Mouse (Mus musculus) adrenal gland, postnatal 4 days (tissue): ENCODE data around the gene Pla2g3. TPM values are rescaled to one million over a fixed set of nuclear protein-coding genes. Genes with fewer than 3 reads are reported as not detected.

ENCODE experiments used
- DNase-seq, 2 experiments: peaks; one replicate each; pipeline ENCODE4 v3.0.0; 2021 to 2022; ENCODE audit warnings: low spot score in 2 of 2, mixed read lengths in 2 of 2
- total RNA-seq, 2 experiments: library from RNA; stranded (reverse); gene quantifications; 2 replicates each; pipeline ENCODE4 v1.2.3; 2021

Gene Pla2g3
- total RNA-seq, 2 experiments from 2014 or later, result 0.20 to 0.22 TPM

DNA sequence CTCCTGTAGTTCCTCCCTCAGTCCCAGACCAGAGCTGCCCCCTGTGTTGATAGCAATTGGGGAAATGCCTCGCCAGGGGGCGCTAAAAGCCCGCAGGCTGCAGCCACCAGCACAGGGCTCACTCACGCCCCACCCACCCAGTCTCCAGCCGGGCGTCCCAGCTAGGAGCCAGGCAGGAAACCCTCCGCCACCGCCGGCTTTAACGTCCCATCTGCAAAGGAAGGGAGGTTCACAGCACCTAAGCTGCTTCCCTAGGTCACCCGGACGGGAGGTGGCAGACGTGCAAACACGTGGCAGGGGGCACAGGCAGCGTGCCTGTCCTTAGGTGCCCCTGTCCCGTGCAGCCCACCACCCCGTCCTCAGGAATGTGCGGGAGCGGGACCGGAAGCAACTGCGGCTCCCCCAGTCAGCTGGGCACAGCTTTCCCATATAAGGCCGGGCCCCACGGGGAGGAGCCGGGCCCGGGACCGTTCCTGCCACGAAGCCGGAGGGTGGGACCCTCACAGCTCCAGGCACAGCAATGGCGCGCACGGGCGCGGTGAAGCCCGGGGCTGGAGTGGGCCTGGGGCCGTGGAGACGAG lies 47.4 kb downstream of the Pla2g3 start:
- peak; percentile 94 to 97 for DNase-seq

GRCm38 (mm10) chr11:3536082-3536481 lies 48.0 kb downstream of the Pla2g3 start:
- DNase-seq, result no peak

- no peak for DNase-seq
Observed at GRCm38 (mm10) chr11:3536745-3537333, 48.8 kb downstream of the Pla2g3 start.

- DNase-seq, result no peak
Observed at GRCm38 (mm10) chr11:3537711-3538110, 49.6 kb downstream of the Pla2g3 start.

GRCm38 (mm10) chr11:3538341-3538740 lies 50.3 kb downstream of the Pla2g3 start:
- no peak for DNase-seq

- DNase-seq, result peak; percentile 70 to 77
Observed at GRCm38 (mm10) chr11:3539111-3539825, 51.2 kb downstream of the Pla2g3 start.

DNA sequence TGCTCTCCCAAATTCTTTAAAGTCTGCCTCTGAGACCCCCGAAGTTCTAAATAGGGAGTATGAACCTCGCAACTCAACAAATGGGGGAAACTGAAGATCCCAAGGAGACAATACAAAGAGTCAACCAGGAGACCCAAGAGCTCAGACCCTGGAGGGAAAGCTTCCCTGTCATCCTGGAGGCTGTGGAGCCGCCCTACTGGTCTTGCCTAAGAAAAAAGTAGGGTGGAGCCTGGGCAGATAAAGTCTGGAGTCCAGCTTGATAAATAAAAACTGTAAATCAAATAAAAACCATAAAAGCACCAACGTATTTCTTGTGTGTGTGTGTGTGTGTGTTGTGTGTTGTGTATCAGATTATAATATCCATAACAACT lies 51.7 kb downstream of the Pla2g3 start:
- DNase-seq, result no peak

DNA sequence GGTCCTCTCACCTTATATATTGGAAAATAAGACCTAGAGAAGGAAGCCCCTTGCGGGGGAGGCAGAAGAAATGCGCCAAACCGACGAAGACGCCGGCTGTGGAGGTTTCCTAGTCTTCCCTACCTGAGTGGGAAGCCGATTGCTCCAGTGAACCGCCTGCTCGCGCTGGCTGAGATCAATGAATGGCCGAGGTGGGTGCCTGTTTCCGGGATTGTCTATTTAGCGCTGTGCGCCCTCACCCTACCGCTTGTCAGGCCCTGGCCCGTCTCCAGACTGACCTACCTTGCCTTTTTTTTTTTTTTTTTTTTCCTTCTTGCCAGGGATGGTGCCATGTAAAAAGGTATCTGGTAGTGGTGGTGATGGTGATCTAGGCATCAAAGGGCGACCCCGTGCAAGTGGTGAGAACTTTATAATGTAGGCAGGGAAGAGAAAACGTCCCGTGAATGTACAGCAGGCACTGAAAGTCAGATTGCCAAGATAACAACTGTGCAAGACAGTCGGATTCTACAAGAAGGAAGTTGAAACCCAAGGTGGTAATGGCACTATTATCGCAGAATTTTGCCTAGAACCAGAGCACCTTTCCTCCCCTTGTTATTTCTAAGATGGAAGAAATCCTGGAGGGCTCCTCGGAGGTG lies 52.5 kb downstream of the Pla2g3 start, which contains the start of gene Smtn:
Gene Smtn, minus strand, starts transcription at position 162 of the 635 bp plus-strand sequence.
- DNase-seq, result no peak

- no peak for DNase-seq
Observed at GRCm38 (mm10) chr11:3541932-3542331, 53.8 kb downstream of the Pla2g3 start.

GRCm38 (mm10) chr11:3543001-3543400 lies 54.9 kb downstream of the Pla2g3 start:
- no peak for DNase-seq

- no peak for DNase-seq
Observed at GRCm38 (mm10) chr11:3544409-3544808, 56.3 kb downstream of the Pla2g3 start.

DNA sequence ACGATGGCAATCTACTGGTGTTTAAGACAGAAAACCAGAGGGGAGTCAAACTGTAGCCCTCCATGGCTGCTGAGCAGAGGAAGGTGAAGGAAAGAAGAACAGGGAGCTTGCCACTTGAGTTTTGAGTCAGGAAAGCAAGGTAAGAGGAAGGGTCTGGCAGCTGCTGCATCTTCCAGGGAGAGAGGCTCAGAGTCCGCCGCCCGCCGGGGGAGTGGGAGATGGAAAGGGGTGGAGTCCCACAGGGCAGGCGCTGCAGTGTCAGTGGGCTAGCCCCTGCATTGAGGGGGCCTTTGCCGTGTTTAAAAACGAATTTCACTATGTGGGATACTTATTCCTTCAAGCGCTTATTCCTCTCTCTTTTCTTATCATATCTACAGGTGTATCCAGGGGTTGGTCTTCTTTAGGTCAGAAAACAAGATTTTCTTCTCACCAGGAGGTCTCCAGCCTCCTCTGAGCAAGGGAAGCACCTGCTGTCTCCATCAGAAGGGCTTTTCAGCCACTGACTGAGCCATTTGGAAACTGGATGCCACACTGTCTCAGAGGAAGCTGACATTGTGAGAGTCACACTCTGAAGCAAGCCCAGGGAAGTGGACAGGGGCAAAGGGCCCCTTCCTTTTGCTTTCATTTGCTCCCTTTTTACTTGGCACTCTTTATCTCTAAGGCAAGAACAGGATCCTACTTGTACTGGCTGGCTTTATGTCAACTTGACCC lies 57.6 kb downstream of the Pla2g3 start:
- DNase-seq, result no peak

DNA sequence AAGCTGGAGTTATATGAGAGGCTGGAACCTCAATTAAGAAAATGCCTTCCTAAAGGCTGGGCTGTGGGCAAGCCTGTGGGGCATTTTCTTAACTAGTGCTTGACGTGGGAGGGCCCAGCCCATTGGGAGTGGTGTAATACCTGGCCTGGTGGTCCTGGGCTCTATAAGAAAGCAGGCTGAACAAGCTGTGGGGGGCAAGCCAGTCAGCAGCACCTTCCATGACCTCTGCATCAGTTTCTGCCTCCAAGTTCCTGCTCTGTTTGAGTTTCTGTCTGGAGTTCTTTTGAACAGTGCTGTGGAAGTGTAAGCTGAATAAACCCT lies 58.1 kb downstream of the Pla2g3 start:
- DNase-seq, result no peak

DNA sequence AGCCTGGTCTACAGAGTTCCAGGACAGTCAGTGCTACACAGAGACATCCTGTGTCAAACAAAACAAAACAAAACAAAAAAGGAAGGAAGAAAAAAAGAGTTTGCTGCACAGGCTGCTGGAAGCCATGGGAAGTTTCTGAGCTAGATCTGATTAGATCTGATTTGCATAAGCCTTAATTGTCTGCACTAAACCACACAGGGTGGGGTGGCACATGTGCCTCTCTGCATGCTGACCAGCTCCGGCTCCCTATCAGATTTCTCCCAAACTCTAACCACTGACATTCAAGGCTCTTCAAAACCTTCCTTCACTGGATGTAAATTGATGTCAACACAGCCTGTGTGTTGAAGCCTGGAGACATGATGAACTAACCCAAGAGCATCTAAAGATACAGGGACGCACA lies 59.0 kb downstream of the Pla2g3 start:
- DNase-seq, result no peak

- no peak for DNase-seq
Observed at GRCm38 (mm10) chr11:3547969-3548368, 59.9 kb downstream of the Pla2g3 start.

- DNase-seq, result no peak
Observed at GRCm38 (mm10) chr11:3548564-3549295, 60.6 kb downstream of the Pla2g3 start.

Other genes starting within 250 kb of the Pla2g3 start
- gene Drg1, start 221.9 kb upstream of the Pla2g3 start, total RNA-seq, result 100 to 1,000 TPM; 116 to 117 TPM
- gene Patz1, start 199.4 kb upstream of the Pla2g3 start, total RNA-seq, result 10 to 100 TPM; 67.7 to 72.5 TPM
- 10 to 100 TPM; 31.9 to 32.2 TPM for gene Pik3ip1, start 157.9 kb upstream of the Pla2g3 start, total RNA-seq
- 10 to 100 TPM; 42.8 to 44.0 TPM for gene Limk2, start 79.1 kb upstream of the Pla2g3 start, total RNA-seq
- 10 to 100 TPM; 33.7 to 35.6 TPM for gene Rnf185, start 35.9 kb upstream of the Pla2g3 start, total RNA-seq
- gene Inpp5j, start 16.5 kb downstream of the Pla2g3 start, total RNA-seq, result 1 to 10 TPM; 1.8 to 2.2 TPM
- 10 to 100 TPM; 50.1 to 58.0 TPM for gene Selenom, start 26.4 kb downstream of the Pla2g3 start, total RNA-seq
- gene Smtn, start 52.3 kb downstream of the Pla2g3 start, total RNA-seq, result 10 to 100 TPM; 72.9 to 75.1 TPM
- 10 to 100 TPM; 57.1 to 68.6 TPM for gene Morc2a, start 160.9 kb downstream of the Pla2g3 start, total RNA-seq